Mouse (Mus musculus): ENCODE data around the gene Crocc2. TPM values are rescaled to one million over a fixed set of nuclear protein-coding genes. Genes with fewer than 3 reads are reported as not detected.

Gene Crocc2
- total and polyA plus RNA-seq, 3 experiments, result not detected

Other genes with a start within 250 kb of the Crocc2 start
- 13.2 and 15.9 TPM in 2 replicates for gene Capn10, start 234.3 kb upstream of the Crocc2 start, total RNA-seq (2012; rRNA removed)
- 12.9 and 16.1 TPM in 2 replicates for gene Capn10, start 234.3 kb upstream of the Crocc2 start, total RNA-seq (2014; rRNA removed)
- 11.6 and 11.9 TPM in 2 replicates for gene Capn10, start 234.3 kb upstream of the Crocc2 start, polyA plus RNA-seq (2012; ENCODE audit: insufficient read length, low read depth)
- gene Gpr35, start 217.9 kb upstream of the Crocc2 start, total RNA-seq (2012; rRNA removed), result 0.21 and 0.42 TPM in 2 replicates
- 0.43 and 0.44 TPM in 2 replicates for gene Gpr35, start 217.9 kb upstream of the Crocc2 start, total RNA-seq (2014; rRNA removed)
- gene Gpr35, start 217.9 kb upstream of the Crocc2 start, polyA plus RNA-seq (2012; ENCODE audit: insufficient read length, low read depth), result 1.7 and 2.0 TPM in 2 replicates
- not detected in 2 replicates for gene Aqp12, start 162.4 kb upstream of the Crocc2 start, total RNA-seq (2012; rRNA removed)
- gene Aqp12, start 162.4 kb upstream of the Crocc2 start, total RNA-seq (2014; rRNA removed), result not detected in 2 replicates
- not detected in 2 replicates for gene Aqp12, start 162.4 kb upstream of the Crocc2 start, polyA plus RNA-seq (2012; ENCODE audit: insufficient read length, low read depth)
- gene Kif1a, start 66.8 kb upstream of the Crocc2 start, total RNA-seq (2012; rRNA removed), result 0.17 and 0.25 TPM in 2 replicates
- 0.11 and 0.17 TPM in 2 replicates for gene Kif1a, start 66.8 kb upstream of the Crocc2 start, total RNA-seq (2014; rRNA removed)
- gene Kif1a, start 66.8 kb upstream of the Crocc2 start, polyA plus RNA-seq (2012; ENCODE audit: insufficient read length, low read depth), result 0.61 and 0.93 TPM in 2 replicates
- not detected in 2 replicates for gene Agxt, start 33.5 kb upstream of the Crocc2 start, total RNA-seq (2012; rRNA removed)
- not detected in 2 replicates for gene Agxt, start 33.5 kb upstream of the Crocc2 start, total RNA-seq (2014; rRNA removed)
- not detected in 2 replicates for gene Agxt, start 33.5 kb upstream of the Crocc2 start, polyA plus RNA-seq (2012; ENCODE audit: insufficient read length, low read depth)
- gene 2310007B03Rik, start 7.8 kb upstream of the Crocc2 start, total RNA-seq (2012; rRNA removed), result 0.08 TPM in 1 of 2 replicates, not detected in the other
- gene 2310007B03Rik, start 7.8 kb upstream of the Crocc2 start, total RNA-seq (2014; rRNA removed), result not detected in 2 replicates
- 0.11 TPM in 1 of 2 replicates, not detected in the other for gene 2310007B03Rik, start 7.8 kb upstream of the Crocc2 start, polyA plus RNA-seq (2012; ENCODE audit: insufficient read length, low read depth)
- gene Sned1, start 67.1 kb downstream of the Crocc2 start, total RNA-seq (2012; rRNA removed), result 1.1 TPM in 2 replicates
- 0.28 and 0.52 TPM in 2 replicates for gene Sned1, start 67.1 kb downstream of the Crocc2 start, total RNA-seq (2014; rRNA removed)
- 0.53 and 0.59 TPM in 2 replicates for gene Sned1, start 67.1 kb downstream of the Crocc2 start, polyA plus RNA-seq (2012; ENCODE audit: insufficient read length, low read depth)
- gene Mterf4, start 137.2 kb downstream of the Crocc2 start, total RNA-seq (2012; rRNA removed), result 25.6 and 27.9 TPM in 2 replicates
- 40.0 and 40.6 TPM in 2 replicates for gene Mterf4, start 137.2 kb downstream of the Crocc2 start, total RNA-seq (2014; rRNA removed)
- 26.6 and 31.1 TPM in 2 replicates for gene Mterf4, start 137.2 kb downstream of the Crocc2 start, polyA plus RNA-seq (2012; ENCODE audit: insufficient read length, low read depth)
- 13.6 and 22.7 TPM in 2 replicates for gene Ppp1r7, start 174.1 kb downstream of the Crocc2 start, total RNA-seq (2012; rRNA removed)
- 17.3 and 21.2 TPM in 2 replicates for gene Ppp1r7, start 174.1 kb downstream of the Crocc2 start, total RNA-seq (2014; rRNA removed)
- gene Ppp1r7, start 174.1 kb downstream of the Crocc2 start, polyA plus RNA-seq (2012; ENCODE audit: insufficient read length, low read depth), result 62.6 and 92.9 TPM in 2 replicates
- 15.8 and 18.0 TPM in 2 replicates for gene Pask, start 174.8 kb downstream of the Crocc2 start, total RNA-seq (2012; rRNA removed)
- gene Pask, start 174.8 kb downstream of the Crocc2 start, total RNA-seq (2014; rRNA removed), result 11.7 and 13.4 TPM in 2 replicates
- gene Pask, start 174.8 kb downstream of the Crocc2 start, polyA plus RNA-seq (2012; ENCODE audit: insufficient read length, low read depth), result 10.2 and 10.8 TPM in 2 replicates
- 0.08 and 0.21 TPM in 2 replicates for gene Ano7, start 205.2 kb downstream of the Crocc2 start, total RNA-seq (2012; rRNA removed)
- gene Ano7, start 205.2 kb downstream of the Crocc2 start, total RNA-seq (2014; rRNA removed), result not detected in 2 replicates
- 0.31 and 0.56 TPM in 2 replicates for gene Ano7, start 205.2 kb downstream of the Crocc2 start, polyA plus RNA-seq (2012; ENCODE audit: insufficient read length, low read depth)